Mouse (Mus musculus): ENCODE data around the gene Lrpprc.

DNA sequence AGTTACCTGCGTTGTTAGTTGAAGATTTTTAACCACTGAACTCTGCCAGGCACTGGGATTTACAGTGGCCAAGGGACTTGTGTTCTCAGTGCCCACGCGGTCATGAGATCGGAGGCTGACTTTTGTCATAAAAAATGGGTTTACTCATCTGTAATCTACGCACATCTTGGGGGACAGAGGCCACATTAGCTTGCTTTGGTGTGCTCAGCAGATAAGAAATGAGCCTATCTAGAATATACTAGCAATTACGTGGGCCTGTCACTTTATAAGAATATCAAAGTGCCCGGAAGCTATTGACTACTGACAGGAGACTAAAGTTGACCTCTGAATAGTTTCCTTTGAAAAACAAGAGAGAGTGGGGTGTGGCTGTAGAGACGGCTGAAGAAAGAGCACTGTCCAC lies 131.6 kb downstream of the Lrpprc start:
- TF ChIP-seq POLR2A (IDR thresholded peaks at IDR 0.05; ENCODE audit: control insufficient read depth, extremely low read depth, insufficient read depth, low read length, poor library complexity) (no peak), CTCF (IDR thresholded peaks at IDR 0.05; ENCODE audit: borderline replicate concordance, control insufficient read depth, extremely low read depth, insufficient read depth, low read length, poor library complexity) (no peak)

All from thymus, adult 2 months (tissue).